8 mouse cellular contexts compared by ENCODE assay signal in genomic region chr13:28417431-28417928, GRCm38 (mm10).
DNase-seq lines count a peak whose midpoint lies in the region; ATAC-seq and TF ChIP-seq lines count a peak whose summit lies in the region.

No protein-coding gene starts in this region.

- H3K4me2 ChIP-seq in heart, embryonic 16.5 days (ENCODE audit: low read depth, low read length): peak overlapping the region; percentile 58
- peak overlapping the region; percentile 50 for H3K4me2 ChIP-seq in liver, embryonic 15.5 days
- peak overlapping the region; percentile 64 for H3K4me2 ChIP-seq in neural tube, embryonic 13.5 days

- H3K27ac ChIP-seq in kidney, adult 2 months (ENCODE audit: insufficient read depth, low read depth, low read length): peak overlapping the region; percentile 6; the same call in 1 of the 2 replicates
- peak overlapping the region; percentile 89 for H3K27ac ChIP-seq in embryonic fibroblast, embryonic 13.5 days (ENCODE audit: insufficient read depth, low read length)
- H3K27ac ChIP-seq in heart, embryonic 16.5 days (ENCODE audit: low read length): peak overlapping the region; percentile 96
- peak overlapping the region; percentile 19; the same call in 1 of the 2 replicates for H3K27ac ChIP-seq in liver, embryonic 15.5 days (replicated peaks)
- peak overlapping the region; percentile 96 for H3K27ac ChIP-seq in neural tube, embryonic 13.5 days (replicated peaks)

- peak; percentile 50 for ATAC-seq in heart, embryonic 16.5 days (replicated peaks; ENCODE audit: extremely low read depth, insufficient read depth, low FRiP score)
- ATAC-seq in liver, embryonic 15.5 days (ENCODE audit: insufficient read depth): peak; percentile 44; the same call in 1 of the 2 replicates
- ATAC-seq in neural tube, embryonic 13.5 days (ENCODE audit: low read depth): peak; percentile 30

- H3K9me3 ChIP-seq in heart, embryonic 16.5 days (replicated peaks; ENCODE audit: control insufficient read depth, low read length): no peaks in the 10 kb centered on the region
- H3K9me3 ChIP-seq in liver, embryonic 15.5 days (replicated peaks): no peaks in the 10 kb centered on the region
- H3K9me3 ChIP-seq in neural tube, embryonic 13.5 days: no peaks in the 10 kb centered on the region

- H3K4me3 ChIP-seq in kidney, adult 2 months (ENCODE audit: insufficient read depth, low read depth, low read length): no peak overlapping the region
- H3K4me3 ChIP-seq in embryonic fibroblast, embryonic 13.5 days (ENCODE audit: insufficient read depth, low read length): peak overlapping the region; percentile 33
- peak overlapping the region; percentile 29 for H3K4me3 ChIP-seq in heart, embryonic 16.5 days (ENCODE audit: low read length)
- H3K4me3 ChIP-seq in liver, embryonic 15.5 days (replicated peaks): no peak overlapping the region; the same call in 1 of the 2 replicates
- H3K4me3 ChIP-seq in neural tube, embryonic 13.5 days: peak overlapping the region; percentile 34

- no peak for TF ChIP-seq CTCF in kidney, adult 2 months (conservative IDR thresholded peaks at IDR 0.05; ENCODE audit: insufficient read depth, insufficient read length, low read depth, low read length)
- TF ChIP-seq CTCF in embryonic fibroblast, embryonic 13.5 days (IDR thresholded peaks at IDR 0.05; ENCODE audit: borderline replicate concordance, insufficient read depth, low read length): no peak

- no peak for TF ChIP-seq POLR2A in kidney, adult 2 months (IDR thresholded peaks at IDR 0.05; ENCODE audit: low read depth, low read length)
- no peak for TF ChIP-seq POLR2A in embryonic fibroblast, embryonic 13.5 days (IDR thresholded peaks at IDR 0.05; ENCODE audit: low read depth, low read length)

- 9% methylated on average over 7 of the region's 7 CpGs for WGBS in kidney, adult 2 months
- WGBS in heart, embryonic 16.5 days: under 1% methylated on average over 7 of the region's 7 CpGs
- WGBS in liver, embryonic 15.5 days (ENCODE audit: insufficient replicate concordance): 13% methylated on average over 7 of the region's 7 CpGs
- 2% methylated on average over 7 of the region's 7 CpGs for WGBS in neural tube, embryonic 13.5 days

- peak overlapping the region; percentile 28 for H3K9ac ChIP-seq in heart, embryonic 16.5 days (ENCODE audit: low read length)
- H3K9ac ChIP-seq in liver, embryonic 15.5 days: no peak overlapping the region
- H3K9ac ChIP-seq in neural tube, embryonic 13.5 days: peak overlapping the region; percentile 76

- no peaks in the 10 kb centered on the region for H3K27me3 ChIP-seq in kidney, adult 2 months (replicated peaks; ENCODE audit: control insufficient read depth, insufficient read depth, low read length)
- H3K27me3 ChIP-seq in heart, embryonic 16.5 days (ENCODE audit: control insufficient read depth, insufficient read depth, low read length): no peaks in the 10 kb centered on the region
- peaks cover 22% of the 10 kb centered on the region for H3K27me3 ChIP-seq in liver, embryonic 15.5 days
- no peaks in the 10 kb centered on the region for H3K27me3 ChIP-seq in neural tube, embryonic 13.5 days

- H3K36me3 ChIP-seq in kidney, adult 2 months (ENCODE audit: control insufficient read depth, insufficient read depth, low read length): no peaks in the 10 kb centered on the region
- H3K36me3 ChIP-seq in heart, embryonic 16.5 days (ENCODE audit: control insufficient read depth, insufficient read depth): no peaks in the 10 kb centered on the region
- H3K36me3 ChIP-seq in liver, embryonic 15.5 days (replicated peaks): no peaks in the 10 kb centered on the region
- H3K36me3 ChIP-seq in neural tube, embryonic 13.5 days: no peaks in the 10 kb centered on the region

- DNase-seq in kidney, adult 2 months: peak; percentile 58
- no peak for DNase-seq in kidney, adult 11 months
- peak; percentile 66 for DNase-seq in layer of hippocampus, adult 11-12 months (ENCODE audit: low spot score)
- DNase-seq in B cell, adult 2 months: no peak

- peaks cover 15% of the 10 kb centered on the region for H3K4me1 ChIP-seq in kidney, adult 2 months (ENCODE audit: control insufficient read depth, insufficient read depth, low read length)
- peaks cover 12% of the 10 kb centered on the region for H3K4me1 ChIP-seq in embryonic fibroblast, embryonic 13.5 days (ENCODE audit: control insufficient read depth, insufficient read depth, low read length)
- H3K4me1 ChIP-seq in heart, embryonic 16.5 days (ENCODE audit: control insufficient read depth, insufficient read depth, low read length): peaks cover 56% of the 10 kb centered on the region
- peaks cover 14% of the 10 kb centered on the region for H3K4me1 ChIP-seq in liver, embryonic 15.5 days (replicated peaks)
- peaks cover 67% of the 10 kb centered on the region for H3K4me1 ChIP-seq in neural tube, embryonic 13.5 days (replicated peaks)

Comparison
In these comparisons a context has a peak if more than half of its experiments do, and no peak if none do; other contexts are left out.
1. DNase-seq: peak in kidney, adult 2 months (single experiment) and layer of hippocampus, adult 11-12 months (single experiment); none in kidney, adult 11 months (single experiment) and B cell, adult 2 months (0 of 2).
2. H3K27ac ChIP-seq: peak in every context shown above with its lines; median percentile 96 in heart, embryonic 16.5 days; 96 in neural tube, embryonic 13.5 days; 89 in embryonic fibroblast, embryonic 13.5 days; 19 in liver, embryonic 15.5 days; 6 in kidney, adult 2 months.
3. H3K4me3 ChIP-seq: peak in embryonic fibroblast, embryonic 13.5 days (single experiment), heart, embryonic 16.5 days (single experiment) and neural tube, embryonic 13.5 days (single experiment); none in kidney, adult 2 months (single experiment) and liver, embryonic 15.5 days (single experiment).
4. Peak in every context shown above with its lines, with median percentiles within 50 percentile points of each other: ATAC-seq and H3K4me2 ChIP-seq.